Mouse (Mus musculus) liver, adult (tissue): Measurements from ENCODE around the gene Clasp1.

Experiments used
- GATA4 ChIP-seq: IDR thresholded peaks from 2 replicates; pipeline ENCODE4 v1.6.1; 2014; ENCODE audit warnings: mild to moderate bottlenecking, low read length; ENCODE audit not compliant: insufficient replicate concordance

Clasp1 gene

DNA sequence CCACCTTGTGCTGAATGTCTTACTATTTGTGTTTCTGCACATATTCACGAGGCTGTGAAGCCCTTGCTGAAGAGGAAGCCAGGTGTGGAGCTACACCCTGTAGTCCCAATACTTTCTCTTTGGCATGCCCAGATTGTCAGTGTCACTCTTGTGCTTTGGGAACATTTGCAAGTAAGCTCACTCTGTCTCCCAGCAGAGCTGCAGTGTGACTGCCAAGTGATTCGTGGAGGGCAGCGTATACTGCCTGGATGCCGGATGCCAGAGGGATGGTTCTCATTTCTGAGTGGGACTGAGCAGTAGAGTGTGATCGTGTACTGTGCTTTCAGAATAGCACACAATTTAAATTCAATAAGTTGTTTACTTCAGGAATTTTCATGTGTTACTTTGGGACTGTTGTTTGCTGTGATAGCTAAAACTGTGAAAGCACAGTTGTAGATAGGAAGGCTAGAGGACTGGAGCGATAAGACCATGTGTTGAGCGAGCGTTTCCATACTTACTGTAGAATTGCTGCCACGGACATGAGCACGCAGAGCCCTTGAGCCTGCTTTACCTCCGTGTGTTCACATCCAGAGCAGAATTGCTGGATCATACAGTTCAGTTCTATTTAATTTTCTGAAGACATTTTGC is 68.5 kb downstream of the Clasp1 start:
- TF ChIP-seq GATA4, result no peak

DNA sequence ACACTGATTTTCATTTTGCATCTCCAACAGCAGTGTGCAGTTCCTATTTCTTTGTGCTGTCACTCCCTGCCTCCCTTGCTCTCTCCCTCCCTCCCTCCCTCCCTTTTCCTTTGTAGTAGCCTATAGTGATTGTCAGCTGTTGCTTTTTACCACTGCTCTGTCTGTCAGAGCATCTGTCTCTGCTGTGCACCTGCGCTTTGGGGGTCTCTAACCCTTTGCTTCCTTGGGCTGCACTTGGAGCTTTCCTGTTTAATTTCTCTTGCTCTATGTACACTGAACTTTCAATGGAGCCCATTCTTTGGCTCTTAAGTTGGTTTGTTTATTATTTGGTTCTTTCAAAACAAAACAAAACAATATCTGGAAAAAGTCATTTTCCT is 69.0 kb downstream of the Clasp1 start:
- no peak for TF ChIP-seq GATA4

DNA sequence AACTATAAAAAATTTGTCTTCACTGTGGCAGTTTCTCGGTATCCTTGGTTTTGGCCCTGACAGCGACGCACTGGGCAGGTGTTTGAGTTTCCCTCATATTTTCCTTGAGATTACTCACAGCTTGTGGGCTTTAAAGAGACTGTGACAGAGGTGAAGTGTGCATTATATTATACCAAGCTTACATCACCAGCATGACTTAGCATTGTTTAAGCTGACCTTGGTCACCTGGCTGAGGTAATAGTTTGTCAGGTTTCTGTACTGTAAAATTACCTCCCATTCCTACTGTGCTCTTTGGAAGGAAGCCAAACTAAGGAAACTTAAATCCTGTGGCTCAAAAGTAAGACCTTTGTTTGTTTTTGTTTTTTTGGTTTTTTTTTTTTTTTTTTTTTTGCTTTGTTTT is 69.4 kb downstream of the Clasp1 start:
- TF ChIP-seq GATA4, result no peak

DNA sequence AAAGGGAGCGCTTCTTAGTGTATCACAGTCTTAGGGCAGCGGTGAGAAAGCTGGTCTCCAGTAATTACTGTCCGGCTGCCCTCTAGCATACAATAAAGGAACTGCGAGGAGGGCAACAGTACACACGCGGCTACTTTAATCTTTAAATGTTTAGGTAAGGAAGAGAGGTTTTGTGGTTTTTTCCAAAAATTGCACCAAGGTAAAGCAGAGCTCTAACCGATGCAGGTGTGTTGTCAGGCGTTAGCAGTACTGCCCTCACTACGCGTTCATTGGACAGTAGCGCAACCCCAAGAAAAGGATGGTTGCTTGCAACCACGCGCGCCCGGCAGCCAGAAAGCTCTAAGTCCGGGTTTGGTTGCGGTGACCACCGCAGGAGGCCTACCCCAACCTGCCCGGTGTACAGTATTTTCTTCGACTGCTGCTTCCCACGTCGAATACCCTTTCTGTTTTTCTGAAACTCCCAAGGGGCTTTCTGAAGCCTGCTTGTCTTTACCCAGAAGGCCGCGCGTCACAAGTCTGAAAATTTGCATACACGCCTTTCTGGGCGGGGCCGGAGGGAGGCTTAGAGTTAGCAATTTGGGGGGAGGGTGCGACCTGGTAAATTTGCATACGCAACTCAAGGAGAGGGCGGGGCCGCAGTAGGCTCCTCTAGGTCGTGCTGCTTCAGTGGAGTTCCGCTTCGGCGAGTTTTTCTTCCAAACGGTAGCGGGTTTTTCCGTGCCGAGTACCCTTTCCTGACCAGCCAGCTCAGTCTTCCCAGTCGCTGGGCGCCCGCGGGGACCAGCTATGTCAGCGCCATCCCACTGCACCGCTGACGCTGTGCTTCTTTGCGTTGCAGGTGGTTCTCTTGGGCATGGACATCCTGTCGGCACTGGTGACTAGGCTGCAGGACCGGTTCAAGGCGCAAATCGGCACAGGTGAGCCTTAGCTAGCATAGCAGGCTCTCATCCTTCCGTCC is 70.4 kb downstream of the Clasp1 start:
- no peak for TF ChIP-seq GATA4

DNA sequence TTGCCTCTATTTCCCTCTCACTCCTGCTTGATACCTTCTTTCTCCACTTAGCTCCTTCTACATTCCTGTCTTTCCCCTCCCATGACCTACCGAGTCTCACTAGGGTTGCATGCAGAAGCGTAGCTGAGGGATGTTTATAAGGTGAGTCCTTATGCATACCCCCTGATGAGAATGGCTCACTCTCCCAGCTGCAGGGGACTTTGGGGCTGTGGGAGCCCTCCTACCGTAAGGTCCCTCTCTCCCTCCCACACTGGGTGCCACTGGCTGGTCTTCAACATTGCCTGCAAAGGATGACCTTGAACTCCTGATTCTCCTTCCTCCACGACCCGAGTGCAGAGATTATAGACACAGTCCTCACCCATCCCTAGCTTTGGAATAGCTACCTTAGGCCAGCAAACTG is 71.9 kb downstream of the Clasp1 start:
- TF ChIP-seq GATA4, result no peak

DNA sequence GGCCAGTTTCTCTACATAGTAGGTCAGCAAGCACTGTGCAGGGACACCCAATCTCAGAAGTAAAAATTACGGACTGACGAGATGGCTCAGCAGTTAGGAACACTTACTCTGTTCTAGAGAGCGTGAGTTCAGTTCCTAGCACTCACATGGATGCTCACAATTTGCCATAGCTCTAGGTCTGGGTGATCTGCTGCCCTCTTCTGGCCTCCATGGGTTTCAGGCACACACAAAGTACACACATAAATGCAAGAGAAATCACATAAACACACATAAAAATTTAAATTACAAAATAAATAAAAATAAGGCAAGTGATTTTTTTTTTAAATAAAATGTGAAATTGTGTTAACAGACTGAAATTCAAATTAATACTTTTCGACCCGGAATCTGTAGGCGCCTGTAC is 77.2 kb downstream of the Clasp1 start:
- no peak for TF ChIP-seq GATA4

DNA sequence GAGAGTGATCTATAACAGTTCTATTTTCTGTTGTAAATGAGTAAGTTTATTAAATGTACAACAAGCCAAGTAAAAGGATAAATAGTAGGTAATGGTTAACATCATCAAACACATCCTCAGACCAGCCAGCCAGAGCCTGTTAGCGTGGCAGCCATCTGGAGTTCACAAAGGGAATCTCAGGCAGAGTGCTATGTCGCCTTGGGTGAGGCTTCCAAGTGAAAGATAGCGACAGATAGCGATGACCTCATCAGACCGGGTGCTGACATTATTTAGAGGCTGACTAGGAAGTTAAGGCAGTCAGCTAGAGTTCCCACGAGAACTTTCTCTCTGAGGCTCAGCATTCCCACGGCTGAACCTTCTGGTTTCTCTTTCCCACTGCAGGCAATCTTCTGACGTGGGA is 83.5 kb downstream of the Clasp1 start:
- TF ChIP-seq GATA4, result no peak

DNA sequence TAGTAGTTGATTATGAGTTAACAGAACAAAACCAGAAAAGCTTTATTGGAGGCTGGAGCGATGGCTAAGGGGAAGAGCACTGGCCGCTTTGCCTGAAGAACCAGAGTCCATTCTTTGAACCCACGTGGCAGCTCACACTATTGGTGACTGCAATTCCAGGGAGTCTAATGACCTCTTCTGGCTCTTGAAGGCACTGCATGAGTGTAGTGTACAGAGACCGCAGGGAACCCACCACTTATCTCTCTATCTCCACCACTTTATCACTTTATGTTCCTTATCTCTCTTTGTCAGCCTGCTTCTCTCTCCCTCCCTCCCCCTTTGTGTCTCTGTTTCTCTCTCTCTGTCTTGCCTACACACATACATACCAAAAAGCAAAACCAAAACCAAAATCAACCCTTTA is 88.1 kb downstream of the Clasp1 start:
- TF ChIP-seq GATA4, result no peak

DNA sequence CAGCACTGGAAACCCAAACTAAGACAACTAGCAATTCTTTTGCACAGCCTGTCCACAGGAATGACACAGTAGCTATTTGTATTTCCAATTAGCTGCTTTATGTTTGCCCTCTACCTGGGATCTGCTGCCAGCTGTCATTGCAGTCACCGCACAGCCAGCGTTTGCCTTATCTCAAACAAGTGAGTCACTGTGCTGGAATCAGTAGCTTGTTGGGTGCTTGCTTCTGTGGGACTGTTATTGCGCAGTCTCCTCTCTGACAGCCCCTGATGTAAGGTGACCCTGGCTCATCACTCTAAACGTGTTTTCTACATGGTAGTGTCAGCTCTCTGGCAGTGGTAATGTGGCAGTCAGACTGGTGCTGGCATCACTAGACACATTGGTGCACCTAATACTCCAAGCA is 90.4 kb downstream of the Clasp1 start:
- no peak for TF ChIP-seq GATA4

DNA sequence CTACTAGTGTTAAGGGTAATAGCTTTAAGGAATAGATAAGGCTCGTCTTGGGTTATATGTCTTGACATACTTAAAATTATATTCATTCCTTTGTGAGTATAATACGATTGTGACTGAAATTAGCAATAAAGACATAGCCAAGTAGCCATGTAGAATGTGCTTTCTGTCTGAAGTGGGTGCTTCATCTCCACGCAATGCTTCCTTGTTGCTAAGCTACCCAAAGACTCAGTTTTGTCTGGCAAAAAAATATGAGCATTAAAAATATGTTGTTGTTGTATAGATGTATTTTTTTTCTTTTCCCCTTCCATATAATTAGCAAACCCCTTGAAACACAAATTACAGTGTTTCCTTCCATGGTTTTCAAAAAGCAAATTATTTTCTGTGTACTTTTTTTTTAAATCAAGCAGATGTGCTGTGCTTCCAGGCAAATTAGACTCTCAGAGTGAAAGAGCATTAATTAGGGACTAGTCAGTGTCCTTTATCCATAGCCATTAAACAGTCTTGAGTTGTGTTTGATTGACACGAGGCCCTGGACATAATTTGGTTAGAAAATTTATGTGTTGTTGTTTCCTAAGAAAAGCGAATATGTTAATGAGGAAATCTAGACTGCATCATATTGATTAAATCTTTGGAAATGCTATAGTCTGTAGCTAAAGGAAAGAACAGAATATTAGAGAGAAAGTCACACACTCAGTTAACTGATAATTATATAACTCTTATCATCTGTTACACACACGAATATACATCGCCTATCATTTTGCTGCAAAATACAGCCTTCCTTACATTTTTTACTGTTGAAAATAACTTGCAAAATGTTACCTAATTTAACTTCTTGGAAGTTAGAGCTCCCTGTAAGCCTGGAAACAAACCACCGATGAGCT is 91.9 kb downstream of the Clasp1 start:
- TF ChIP-seq GATA4, result no peak

DNA sequence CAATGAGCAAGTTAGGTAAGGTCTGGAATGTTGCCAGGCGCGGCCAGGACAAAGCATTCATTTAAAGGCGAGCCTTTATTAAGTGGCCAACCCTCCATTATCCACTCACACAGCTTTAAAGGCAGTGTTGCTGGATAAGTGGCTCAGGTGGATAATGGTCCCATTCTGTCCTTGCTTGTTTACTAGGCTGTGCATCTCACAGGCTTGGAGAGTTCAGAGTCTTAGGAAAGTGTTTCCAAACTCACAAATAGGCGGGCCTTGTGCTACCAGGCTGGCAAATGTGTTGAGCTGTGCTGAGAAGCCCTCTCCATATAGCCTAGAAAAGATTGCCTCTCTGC is 92.5 kb downstream of the Clasp1 start:
- TF ChIP-seq GATA4, result no peak

DNA sequence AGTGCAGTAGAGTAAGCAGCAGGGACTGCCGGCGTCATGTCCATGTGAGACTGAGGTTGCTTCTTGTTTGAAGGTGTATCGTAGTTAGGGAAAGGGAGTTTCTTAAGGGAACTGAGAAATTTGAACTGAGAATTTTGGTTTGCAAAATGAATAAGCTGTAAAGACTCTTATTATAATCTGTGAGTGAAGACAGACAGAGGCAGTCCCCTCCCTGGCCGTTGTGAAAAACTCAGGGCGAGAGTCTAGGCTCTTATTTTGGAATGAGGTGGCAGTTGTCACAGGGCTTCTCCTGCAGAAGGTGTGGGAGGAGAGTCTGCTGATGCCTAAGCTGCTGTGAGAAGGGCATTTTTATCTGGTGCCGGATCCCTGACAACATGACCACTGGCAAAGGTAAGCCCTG is 92.8 kb downstream of the Clasp1 start:
- TF ChIP-seq GATA4, result no peak

DNA sequence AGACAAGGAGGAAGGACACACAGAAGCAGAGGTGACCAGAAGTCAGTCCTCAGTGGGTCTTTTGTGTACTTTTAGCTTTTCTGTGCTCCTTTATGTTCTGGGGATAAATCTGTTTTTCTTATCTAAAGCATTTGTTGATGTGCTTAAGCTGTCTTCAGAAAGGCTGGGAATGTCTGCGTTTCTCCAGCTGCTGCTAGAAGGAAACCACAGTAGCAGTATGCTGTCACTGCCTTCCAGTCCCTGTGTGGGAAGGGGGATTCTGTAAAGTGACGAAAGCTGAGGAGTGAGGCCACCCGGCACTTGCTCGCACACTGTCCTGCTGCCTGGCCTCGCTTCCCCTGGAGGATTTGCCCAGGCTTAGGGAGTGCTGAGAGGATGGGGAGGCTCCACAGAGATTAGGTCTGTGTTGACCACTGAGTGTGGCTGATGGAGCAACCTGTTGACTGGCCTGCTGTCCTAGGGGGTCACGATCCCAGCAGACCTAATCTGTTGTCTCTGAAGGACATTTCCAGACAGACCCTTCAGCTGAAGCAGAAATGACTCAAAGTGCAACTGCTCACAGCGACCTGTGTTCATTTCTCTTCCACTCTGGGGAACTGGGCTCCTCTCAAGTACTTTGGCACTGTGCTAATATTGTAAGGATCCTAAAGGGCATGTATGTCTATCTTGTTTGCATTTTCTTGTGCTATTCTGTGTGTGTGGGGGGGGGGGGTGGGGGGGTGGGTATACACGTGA is 93.6 kb downstream of the Clasp1 start:
- no peak for TF ChIP-seq GATA4

DNA sequence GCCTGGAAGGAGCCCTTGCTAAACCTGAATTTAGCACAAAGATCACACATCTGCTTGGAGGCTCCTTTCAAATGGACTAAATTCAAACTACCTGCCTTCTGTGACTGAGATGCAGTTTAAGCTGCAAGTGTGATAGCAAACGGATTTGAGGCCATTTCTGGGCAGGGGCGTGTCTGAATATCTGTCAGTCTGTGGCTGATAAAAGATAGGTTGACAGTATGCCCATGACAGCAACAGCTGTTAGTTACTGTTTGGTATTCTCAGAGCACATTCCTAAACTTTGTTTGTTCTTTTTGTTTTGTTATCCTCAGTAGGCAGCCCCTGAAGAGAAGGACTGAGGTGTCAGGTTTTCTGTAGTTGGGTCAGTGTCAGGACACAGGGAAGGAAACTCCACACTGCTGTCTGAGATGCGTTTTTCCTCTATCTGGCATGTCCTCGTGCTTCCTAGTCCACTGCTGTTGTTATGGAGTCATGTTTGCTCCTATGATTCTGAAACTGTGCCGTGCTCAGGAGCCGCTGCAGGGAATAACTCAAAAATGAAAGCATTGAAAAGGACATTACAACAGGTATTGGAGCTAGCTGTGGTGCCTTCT is 94.7 kb downstream of the Clasp1 start:
- no peak for TF ChIP-seq GATA4

DNA sequence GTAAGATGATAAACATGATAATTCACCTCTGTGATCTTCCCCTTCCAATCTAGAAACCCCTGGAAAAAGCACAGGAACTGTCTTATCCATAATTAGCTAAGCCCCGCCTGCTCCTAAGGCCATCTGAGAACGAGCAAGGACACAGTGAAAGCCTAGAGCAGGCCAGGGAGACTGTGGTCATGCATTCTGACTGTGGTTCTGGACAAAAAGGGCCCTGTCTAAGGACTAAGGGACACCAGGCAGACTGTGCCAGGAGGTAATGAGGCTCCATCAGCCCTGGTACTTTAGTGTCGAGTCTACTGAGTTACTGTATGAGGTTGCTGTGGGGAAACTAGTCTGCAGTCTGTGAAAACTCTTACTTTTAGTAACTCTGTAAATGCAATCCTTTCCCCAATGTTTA is 96.7 kb downstream of the Clasp1 start:
- TF ChIP-seq GATA4, result no peak
